Mouse (Mus musculus) spleen, adult 18-20 months (tissue): ENCODE data around the gene Igsf3.

ENCODE experiments used
- DNase-seq, 2 experiments: peaks; one replicate each; pipeline ENCODE4 v3.0.0; 2022; ENCODE audit warnings: mixed read lengths in 2 of 2

Gene Igsf3

DNA sequence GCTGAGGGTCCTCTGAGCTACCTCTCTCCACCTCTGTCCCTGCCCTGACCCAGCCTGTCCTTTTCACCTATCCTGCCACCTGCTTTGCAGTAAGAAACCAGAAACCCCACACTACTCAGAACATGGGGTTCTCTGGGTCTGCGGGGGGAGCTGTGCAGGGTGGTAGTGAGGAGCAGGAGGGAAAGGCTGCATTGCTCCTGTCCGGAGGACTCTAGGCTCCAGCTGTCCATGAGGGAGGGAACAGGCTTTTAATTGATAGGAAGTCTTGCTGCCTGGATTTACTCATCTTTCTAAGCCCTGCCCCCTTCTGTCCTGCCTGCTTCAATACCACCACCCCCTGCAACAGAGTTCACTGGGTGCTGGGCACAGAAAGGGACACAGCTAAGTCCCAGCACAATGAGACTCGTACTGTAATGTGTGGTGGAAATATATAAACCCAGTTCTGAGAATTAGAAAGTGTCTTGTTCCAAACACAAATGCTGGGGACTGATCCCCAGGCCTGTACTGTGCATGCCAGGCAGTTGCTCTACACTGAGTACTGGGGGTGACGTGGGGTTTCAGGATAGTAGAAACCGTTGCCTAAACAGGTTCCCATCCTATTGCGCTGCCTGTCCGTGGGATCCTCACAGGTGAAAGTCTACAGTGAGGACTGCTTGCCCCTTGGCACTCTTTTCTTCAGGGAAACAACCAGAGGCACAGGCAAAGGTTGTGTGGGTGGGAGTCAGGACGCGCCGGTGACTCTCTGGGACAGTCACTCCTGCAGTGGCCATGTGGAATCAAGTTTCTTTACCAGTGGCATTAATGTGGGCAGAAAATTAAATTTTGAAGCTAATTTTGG is 133.0 kb downstream of the Igsf3 start:
- no peak for DNase-seq

DNA sequence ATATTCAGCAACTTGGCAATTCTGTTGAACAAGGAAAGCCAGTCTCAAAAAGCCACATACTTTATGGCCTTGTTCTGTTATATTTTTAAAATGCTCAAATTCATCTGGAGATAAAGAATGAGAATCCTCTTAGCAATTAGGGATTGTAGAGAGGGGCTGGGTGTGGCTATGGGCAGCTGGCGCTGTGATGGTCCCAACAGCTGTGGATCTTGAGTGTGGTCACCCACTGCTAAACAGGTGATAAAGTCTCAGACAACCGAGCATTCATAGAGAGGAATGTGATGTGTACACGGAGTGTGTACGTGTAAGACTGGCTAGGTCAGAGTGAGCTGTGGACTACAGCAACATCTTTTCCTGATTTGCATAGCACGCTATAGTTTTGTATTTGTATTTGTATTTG is 133.7 kb downstream of the Igsf3 start:
- no peak for DNase-seq
